Mouse (Mus musculus) kidney, adult 2 months (tissue): ENCODE data around the gene Tnfrsf4. TPM values are rescaled to one million over a fixed set of nuclear protein-coding genes. Genes with fewer than 3 reads are reported as not detected.

Experiments
- DNase-seq: peaks from one replicate; pipeline ENCODE4 v3.0.0; 2021
- H3K27ac ChIP-seq: fragments of 200-500 bp; 2 replicates; pipeline ENCODE4 v1.5.1; 2012; ENCODE audit warnings: low read depth, low read length, control low read depth, inconsistent platforms; ENCODE audit not compliant: insufficient read depth
- H3K27me3 ChIP-seq: fragments of 200-500 bp; replicated peaks from 2 replicates; pipeline ENCODE4 v1.6.1; 2012; ENCODE audit warnings: mild to moderate bottlenecking, moderate library complexity, low read length, inconsistent platforms; ENCODE audit not compliant: control insufficient read depth, insufficient read depth
- H3K36me3 ChIP-seq: fragments of 200-500 bp; 2 replicates; pipeline ENCODE4 v1.6.1; 2012; ENCODE audit warnings: mild to moderate bottlenecking, moderate library complexity, low read length, inconsistent platforms; ENCODE audit not compliant: control insufficient read depth, insufficient read depth
- H3K4me1 ChIP-seq: fragments of 200-500 bp; 2 replicates; pipeline ENCODE4 v1.6.1; 2011; ENCODE audit warnings: low read length; ENCODE audit not compliant: control insufficient read depth, insufficient read depth
- H3K4me3 ChIP-seq: fragments of 200-500 bp; 2 replicates; pipeline ENCODE4 v1.5.1; 2011; ENCODE audit warnings: mild to moderate bottlenecking, low read depth, low read length, control low read depth; ENCODE audit not compliant: insufficient read depth
- CTCF ChIP-seq: fragments of 200-500 bp; conservative IDR thresholded peaks from 2 replicates; pipeline ENCODE4 v1.5.1; 2011; ENCODE audit warnings: low read depth, mild to moderate bottlenecking, control low read depth, low read length, moderate library complexity, mixed read lengths; ENCODE audit not compliant: insufficient read depth, insufficient read length
- POLR2A ChIP-seq: fragments of 200-500 bp; IDR thresholded peaks from one replicate; pipeline ENCODE4 v1.6.1; 2011; ENCODE audit warnings: low read depth, low read length, control low read depth
- WGBS: fragments of 180-500 bp; shearing (Covaris S2); methylation state at CpG from one replicate; pipeline ENCODE4 v1.1.7; 2018; 5-methylcytosine and 5-hydroxymethylcytosine counted together
- polyA plus RNA-seq: library from polyadenylated mRNA; depleted of rRNA; stranded (reverse); fragments of >200 nt; gene quantifications from 2 replicates; pipeline ENCODE4 v1.2.3, GENCODE M21; 2012

The Tnfrsf4 gene
- polyA plus RNA-seq, 1 experiment: 3.8 TPM

DNA sequence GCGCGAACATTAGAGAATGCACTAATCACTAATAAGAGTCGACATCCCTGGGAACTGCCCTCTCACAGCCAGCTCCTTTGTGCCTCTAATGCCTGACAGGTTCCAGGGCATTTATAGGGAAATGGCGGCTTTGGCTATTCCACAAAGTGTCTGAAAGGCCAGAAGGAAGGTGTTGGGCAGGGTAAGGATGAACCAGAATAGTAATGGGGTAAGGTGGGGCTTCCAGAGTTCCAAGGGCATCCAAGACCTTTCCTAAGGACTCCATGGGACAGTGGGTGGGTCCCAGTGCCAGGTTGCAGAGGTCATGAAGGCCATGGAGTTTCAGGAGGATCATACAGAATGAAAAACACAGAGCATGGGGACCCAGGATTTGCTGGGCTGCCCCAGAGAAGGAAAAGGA lies 20.7 kb downstream of the Tnfrsf4 start:
- Histone ChIP-seq H3K4me1 (peaks cover 15% of the 10 kb centered on the region), H3K27ac (no peak overlapping the region), H3K4me3 (no peak overlapping the region), H3K36me3 (no peaks in the 10 kb centered on the region; the same call in 1 of the 2 replicates), H3K27me3 (no peaks in the 10 kb centered on the region)
- DNase-seq: no peak
- 88% methylated on average over 4 of the region's 4 CpGs for WGBS
- TF ChIP-seq POLR2A (no peak), CTCF (no peak)

DNA sequence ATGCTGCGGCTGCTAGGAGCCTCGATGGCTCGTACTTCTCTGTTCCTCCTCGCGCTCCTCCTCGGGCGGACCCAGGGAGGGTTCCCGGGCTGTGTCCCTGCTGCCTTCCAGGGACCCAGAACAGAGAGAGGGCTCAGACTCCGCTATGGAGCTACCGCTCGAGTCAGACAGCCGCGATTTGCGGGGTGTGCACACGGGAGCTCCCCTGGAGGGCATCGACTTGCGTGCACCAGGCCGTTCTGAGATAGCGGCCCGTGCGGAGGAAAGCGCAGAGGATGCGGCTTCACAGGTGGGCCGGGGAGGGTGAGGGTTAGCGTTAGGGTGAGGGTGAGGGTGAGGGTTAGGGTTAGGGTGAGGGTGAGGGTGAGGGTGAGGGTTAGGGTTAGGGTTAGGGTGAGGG lies 21.3 kb downstream of the Tnfrsf4 start:
- TF ChIP-seq CTCF: no peak
- TF ChIP-seq POLR2A: no peak
- Histone ChIP-seq H3K4me3 (no peak overlapping the region; the same call in 1 of the 2 replicates), H3K4me1 (peaks cover 15% of the 10 kb centered on the region), H3K27me3 (no peaks in the 10 kb centered on the region), H3K36me3 (no peaks in the 10 kb centered on the region; the same call in 1 of the 2 replicates), H3K27ac (no peak overlapping the region)
- DNase-seq: no peak
- 34% methylated on average over 25 of the region's 25 CpGs for WGBS

DNA sequence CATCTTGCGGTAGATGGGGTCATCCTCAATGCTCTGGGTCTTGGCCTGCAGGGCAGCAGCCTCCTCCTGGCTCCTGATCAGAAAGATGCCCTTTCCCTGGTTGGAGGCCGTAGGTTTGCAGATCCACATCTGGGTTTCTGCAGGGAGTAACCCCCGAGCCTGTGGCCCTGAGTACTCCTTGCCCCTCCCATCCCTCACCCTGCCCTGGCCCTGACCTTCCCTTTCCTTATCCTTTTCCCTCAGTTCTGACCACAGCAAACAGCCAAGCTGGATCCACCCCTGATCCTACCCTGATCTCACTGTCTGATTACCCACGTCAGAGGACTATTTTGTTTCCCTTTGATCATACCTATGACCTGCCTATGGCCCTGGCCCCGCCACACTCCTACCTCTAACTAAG lies 31.1 kb downstream of the Tnfrsf4 start:
- H3K4me1 ChIP-seq: no peaks in the 10 kb centered on the region
- WGBS: 70% methylated on average over 5 of the region's 5 CpGs

DNA sequence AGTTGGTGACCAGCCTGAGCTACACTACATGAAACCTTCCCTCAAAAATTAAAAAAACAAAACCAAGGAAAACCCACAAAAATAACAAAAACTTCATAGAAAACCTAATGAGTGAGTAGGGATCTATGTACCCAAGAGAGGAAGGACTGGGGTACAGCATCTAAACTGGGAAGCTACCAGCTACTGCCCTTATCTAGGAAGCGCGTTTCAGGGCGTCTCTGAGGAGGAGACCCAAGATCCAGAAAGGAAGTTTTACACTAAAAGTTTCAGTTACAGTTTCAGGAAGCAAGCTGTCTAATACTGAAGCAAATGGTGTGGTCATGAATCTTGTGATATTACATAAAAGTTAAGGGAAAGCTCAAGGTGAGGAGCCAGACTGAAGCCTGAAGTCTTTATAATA lies 36.1 kb downstream of the Tnfrsf4 start:
- 76% methylated on average over 3 of the region's 3 CpGs for WGBS
- TF ChIP-seq CTCF (no peak), POLR2A (no peak)

More for the DNA sequence above, 31.1 kb downstream of the Tnfrsf4 start:
- Histone ChIP-seq H3K27me3 (no peaks in the 10 kb centered on the region), H3K4me3 (no peak overlapping the region), H3K27ac (no peak overlapping the region), H3K36me3 (no peaks in the 10 kb centered on the region; the same call in 1 of the 2 replicates)
- TF ChIP-seq POLR2A (no peak), CTCF (no peak)
- no peak for DNase-seq

DNA sequence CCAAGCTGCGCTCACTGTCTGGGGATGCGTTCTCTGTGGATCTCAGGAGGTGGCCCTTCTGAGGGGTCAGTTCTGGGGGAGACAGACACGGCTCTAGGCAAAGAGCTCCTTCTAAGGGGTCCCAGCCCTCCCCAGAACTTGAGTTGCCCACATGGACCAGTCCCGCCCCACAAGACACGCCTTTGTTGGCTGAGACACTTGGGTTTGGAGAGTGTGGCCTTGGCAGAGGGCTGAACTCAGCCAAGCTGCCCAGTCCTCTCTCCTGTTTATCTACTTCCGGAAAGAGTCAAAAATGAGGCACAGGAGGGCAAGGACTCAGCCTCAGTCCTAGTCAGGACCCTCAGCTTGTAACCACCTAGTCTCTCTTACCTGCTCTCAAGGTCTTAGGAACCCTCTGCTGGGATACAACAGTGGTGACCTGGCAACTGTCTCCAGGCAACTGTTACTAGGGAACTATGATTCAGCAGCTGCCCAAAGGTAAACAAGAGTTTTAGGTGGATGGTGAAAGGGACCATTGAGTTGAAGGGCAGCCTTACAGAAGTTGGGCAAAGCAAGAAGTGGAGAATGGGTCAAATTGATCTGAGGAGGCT lies 36.8 kb downstream of the Tnfrsf4 start:
- no peak overlapping the region for H3K27ac ChIP-seq
- no peak for DNase-seq
- H3K4me3 ChIP-seq: no peak overlapping the region
- H3K36me3 ChIP-seq: no peaks in the 10 kb centered on the region; the same call in 1 of the 2 replicates
- H3K4me1 ChIP-seq: peaks cover 3% of the 10 kb centered on the region
- WGBS: 68% methylated on average over 6 of the region's 6 CpGs
- TF ChIP-seq CTCF (no peak), POLR2A (no peak)
- no peaks in the 10 kb centered on the region for H3K27me3 ChIP-seq

More for the DNA sequence above, 36.1 kb downstream of the Tnfrsf4 start:
- no peak overlapping the region for H3K27ac ChIP-seq
- no peak overlapping the region for H3K4me3 ChIP-seq
- no peaks in the 10 kb centered on the region; the same call in 1 of the 2 replicates for H3K4me1 ChIP-seq
- DNase-seq: no peak
- no peaks in the 10 kb centered on the region for H3K27me3 ChIP-seq
- no peaks in the 10 kb centered on the region; the same call in 1 of the 2 replicates for H3K36me3 ChIP-seq

DNA sequence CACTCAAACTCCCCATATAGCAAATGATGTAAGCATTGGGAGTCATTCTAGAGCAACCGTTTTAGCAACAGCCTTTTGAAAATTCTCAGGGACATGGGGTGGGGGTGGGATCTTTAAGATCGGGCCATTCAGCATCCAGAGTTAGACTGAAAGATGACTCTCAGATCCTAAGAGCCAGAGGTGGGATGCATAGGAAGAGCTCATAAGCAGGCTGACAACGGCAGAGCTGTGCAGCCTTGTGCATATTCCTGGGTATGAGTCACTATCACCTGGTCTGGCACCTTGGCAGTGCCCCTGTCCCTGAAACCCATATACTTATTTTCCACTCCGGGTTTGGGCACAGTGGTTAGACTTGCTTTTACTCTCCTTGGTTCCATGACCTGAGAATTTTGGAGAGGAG lies 39.5 kb downstream of the Tnfrsf4 start:
- Histone ChIP-seq H3K27me3 (no peaks in the 10 kb centered on the region), H3K36me3 (no peaks in the 10 kb centered on the region; the same call in 1 of the 2 replicates), H3K4me1 (peaks cover 15% of the 10 kb centered on the region), H3K4me3 (no peak overlapping the region), H3K27ac (no peak overlapping the region)
- TF ChIP-seq POLR2A: no peak
- TF ChIP-seq CTCF: no peak
- WGBS: 71% methylated on average over 4 of the region's 4 CpGs
- no peak for DNase-seq

DNA sequence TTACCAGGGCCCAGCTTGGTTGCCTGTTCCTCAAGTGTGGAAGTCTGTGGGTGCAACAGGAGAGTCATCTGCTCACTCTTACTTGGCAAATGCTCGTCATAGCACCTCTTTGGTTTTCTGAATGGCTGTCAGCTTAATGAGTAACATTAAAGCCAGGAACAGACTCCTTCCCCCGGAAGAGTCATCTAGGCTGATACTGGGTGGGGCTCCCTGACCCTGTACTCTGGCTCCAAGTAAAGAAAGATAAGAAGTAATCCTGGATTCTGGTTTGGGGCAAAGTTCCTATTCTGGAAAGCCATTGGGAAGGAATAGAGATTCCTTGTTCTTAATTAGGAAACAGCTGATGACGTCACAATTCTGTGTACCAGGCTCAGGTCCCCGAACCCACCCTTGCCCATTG lies 40.5 kb downstream of the Tnfrsf4 start:
- Histone ChIP-seq H3K36me3 (no peaks in the 10 kb centered on the region; the same call in 1 of the 2 replicates), H3K27ac (no peak overlapping the region), H3K27me3 (no peaks in the 10 kb centered on the region), H3K4me3 (no peak overlapping the region), H3K4me1 (peaks cover 15% of the 10 kb centered on the region)
- TF ChIP-seq CTCF: no peak
- TF ChIP-seq POLR2A: no peak
- peak; percentile 32 for DNase-seq
- 44% methylated on average over 4 of the region's 4 CpGs for WGBS
